Mouse (Mus musculus) cerebellum, adult 2 months (tissue): ENCODE results near the gene Kcna6. TPM values are rescaled to one million over a fixed set of nuclear protein-coding genes. Genes with fewer than 3 reads are reported as not detected.

ENCODE experiments used
- DNase-seq, 2 experiments: peaks; one replicate each; pipeline ENCODE4 v3.0.0; 2021
- H3K27ac ChIP-seq: fragments of 200-500 bp; 2 replicates; pipeline ENCODE4 v1.5.1; 2012; ENCODE audit warnings: low read length, control low read depth, inconsistent platforms; ENCODE audit not compliant: insufficient read depth
- H3K27me3 ChIP-seq: fragments of 200-500 bp; 2 replicates; pipeline ENCODE4 v1.6.1; 2012; ENCODE audit warnings: inconsistent platforms, mild to moderate bottlenecking, low read length, moderate library complexity; ENCODE audit not compliant: control insufficient read depth, insufficient read depth
- H3K4me1 ChIP-seq: fragments of 200-500 bp; 2 replicates; pipeline ENCODE4 v1.6.1; 2011; ENCODE audit warnings: low read length; ENCODE audit not compliant: control insufficient read depth, insufficient read depth
- H3K4me3 ChIP-seq: fragments of 200-500 bp; replicated peaks from 2 replicates; pipeline ENCODE3; 2011; ENCODE audit warnings: mild to moderate bottlenecking, low read depth, low read length, control low read depth; ENCODE audit not compliant: insufficient read depth
- CTCF ChIP-seq: fragments of 200-500 bp; IDR thresholded peaks from 2 replicates; pipeline ENCODE4 v1.5.1; 2011; ENCODE audit warnings: low read depth, mild to moderate bottlenecking, control low read depth, low read length, moderate library complexity, borderline replicate concordance; ENCODE audit not compliant: insufficient read depth
- POLR2A ChIP-seq: fragments of 200-500 bp; IDR thresholded peaks from 2 replicates; pipeline ENCODE4 v1.6.1; 2011; ENCODE audit warnings: low read length, control low read depth, borderline replicate concordance; ENCODE audit not compliant: insufficient read depth
- WGBS: fragments of 180-500 bp; shearing (Covaris S2); methylation state at CpG from one replicate; pipeline ENCODE4 v1.1.7; 2018; 5-methylcytosine and 5-hydroxymethylcytosine counted together
- polyA plus RNA-seq: library from polyadenylated mRNA; depleted of rRNA; stranded (reverse); fragments of >200 nt; gene quantifications from 2 replicates; pipeline ENCODE4 v1.2.3, GENCODE M21; 2012

The Kcna6 gene
- polyA plus RNA-seq, 1 experiment = 47.3 TPM

DNA sequence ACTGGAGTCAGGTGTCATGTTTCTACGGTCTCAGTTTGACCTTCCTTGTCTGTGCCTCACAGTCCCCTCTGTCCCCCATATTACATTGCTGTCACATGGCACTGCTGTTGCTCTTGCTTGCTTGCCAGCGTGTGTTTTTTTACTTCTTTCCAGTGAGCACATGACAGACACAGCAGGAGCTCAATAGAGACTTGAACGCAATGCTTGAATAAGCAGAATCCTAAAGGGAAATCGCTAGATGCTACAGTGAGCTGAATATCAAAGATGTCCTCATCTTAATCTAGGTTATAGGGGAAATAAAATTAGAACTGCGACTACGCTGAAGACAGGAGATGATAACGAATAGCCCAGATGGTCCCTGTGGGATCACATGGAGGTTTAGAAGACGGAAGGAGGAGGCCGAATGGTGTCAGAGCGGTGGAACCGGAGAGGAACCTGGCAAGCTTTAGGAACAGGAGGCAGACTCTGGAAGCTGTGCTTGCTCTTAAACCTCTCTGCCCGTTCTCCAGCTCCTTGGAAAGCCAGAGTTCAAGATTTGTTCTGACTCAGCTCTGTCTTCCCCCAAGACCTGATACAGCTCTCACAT, 29.8 kb upstream of the Kcna6 start:
- TF ChIP-seq CTCF = no peak
- no peak for TF ChIP-seq POLR2A
- WGBS = 16% methylated on average over 12 of the region's 12 CpGs
- peak in 1 of 2 experiments; percentile 39 for DNase-seq
- Histone ChIP-seq H3K27ac (no peak overlapping the region), H3K4me1 (peaks cover 5% of the 10 kb centered on the region; the same call in 1 of the 2 replicates), H3K4me3 (no peak overlapping the region), H3K27me3 (no peaks in the 10 kb centered on the region)

DNA sequence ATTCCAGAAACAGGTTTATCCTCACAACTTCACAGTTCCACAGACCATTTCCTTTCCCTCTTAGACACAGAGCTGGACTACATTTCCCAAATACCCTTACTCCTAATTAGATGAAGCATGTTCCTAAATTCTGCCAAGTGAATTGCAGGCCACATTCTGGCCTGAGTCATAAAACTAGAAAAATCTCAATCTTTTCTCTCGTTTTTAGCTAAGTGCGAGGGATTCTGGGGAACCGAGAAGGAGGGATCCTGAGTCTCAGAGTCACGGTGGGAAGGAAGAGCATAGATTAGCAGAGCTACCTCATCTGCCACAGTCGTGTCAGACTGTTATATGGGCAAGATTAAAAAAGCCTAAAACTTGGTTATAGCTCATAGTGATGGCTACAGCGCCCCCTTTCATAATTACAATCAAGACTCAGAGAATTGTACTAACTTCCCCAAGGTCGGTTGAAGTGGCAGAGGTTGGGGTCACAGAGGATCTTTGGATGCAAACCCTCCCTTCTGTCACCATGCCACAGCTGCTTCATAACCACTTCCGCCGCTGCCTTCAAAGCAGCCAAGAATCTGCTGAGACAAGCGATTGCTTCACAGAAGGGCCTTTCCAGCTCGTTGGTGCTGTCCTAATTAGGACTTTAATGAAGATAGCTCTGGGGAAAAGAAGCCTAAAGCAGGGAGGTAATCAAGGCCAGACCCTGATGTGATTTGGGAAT, 28.6 kb upstream of the Kcna6 start:
- Histone ChIP-seq H3K27me3 (no peaks in the 10 kb centered on the region), H3K4me3 (no peak overlapping the region), H3K4me1 (0 out of 2 replicates have a peak, but pooled peaks cover 3% of the 10 kb centered on the region), H3K27ac (no peak overlapping the region)
- WGBS = 63% methylated on average over 11 of the region's 11 CpGs
- TF ChIP-seq POLR2A (no peak), CTCF (no peak)
- no peak for DNase-seq

DNA sequence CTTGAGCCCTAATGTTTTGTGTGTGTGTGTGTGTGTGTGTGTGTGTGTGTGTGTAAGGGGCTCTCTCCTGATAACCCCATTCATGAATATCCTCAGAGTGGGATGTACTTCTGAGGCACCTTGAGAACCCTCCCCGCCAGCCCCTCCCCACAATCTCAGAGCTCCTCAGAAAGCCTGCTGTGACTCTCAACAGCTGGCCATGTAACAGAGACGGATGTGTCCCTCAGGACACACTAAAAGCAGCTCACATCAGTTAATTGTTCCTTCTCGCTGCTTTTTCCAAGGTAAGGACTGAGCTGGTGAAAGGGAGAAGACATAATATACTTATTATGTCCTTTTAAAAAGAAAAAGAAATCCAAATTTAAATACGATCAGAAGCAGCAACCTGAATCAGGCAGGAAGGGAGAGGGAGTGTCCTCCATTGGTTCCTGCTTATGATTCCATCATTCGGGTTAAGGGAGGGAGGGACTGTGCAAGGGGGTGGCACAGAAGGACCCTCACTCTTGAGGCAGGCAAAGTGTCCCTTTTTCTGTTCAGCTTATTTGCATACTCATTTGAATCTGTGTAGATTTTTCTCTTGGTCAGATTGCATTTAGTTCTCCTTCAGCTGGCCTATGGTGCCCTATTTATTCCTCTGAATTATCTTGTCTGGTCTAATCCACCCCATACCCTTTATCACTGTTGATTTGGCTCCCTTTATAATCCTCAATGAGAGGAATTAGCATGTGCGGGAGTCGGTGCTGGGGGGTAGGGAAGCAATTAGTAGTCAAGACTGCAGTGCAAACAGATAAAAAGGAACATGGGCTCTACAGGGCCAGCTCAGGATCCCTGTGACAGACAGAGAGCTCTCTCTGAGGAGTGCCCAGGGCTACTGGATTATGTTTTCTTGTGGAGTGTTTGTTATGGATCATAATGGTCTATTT, 27.4 kb upstream of the Kcna6 start:
- WGBS = 56% methylated on average over 7 of the region's 7 CpGs
- no peak overlapping the region for H3K4me3 ChIP-seq

DNA sequence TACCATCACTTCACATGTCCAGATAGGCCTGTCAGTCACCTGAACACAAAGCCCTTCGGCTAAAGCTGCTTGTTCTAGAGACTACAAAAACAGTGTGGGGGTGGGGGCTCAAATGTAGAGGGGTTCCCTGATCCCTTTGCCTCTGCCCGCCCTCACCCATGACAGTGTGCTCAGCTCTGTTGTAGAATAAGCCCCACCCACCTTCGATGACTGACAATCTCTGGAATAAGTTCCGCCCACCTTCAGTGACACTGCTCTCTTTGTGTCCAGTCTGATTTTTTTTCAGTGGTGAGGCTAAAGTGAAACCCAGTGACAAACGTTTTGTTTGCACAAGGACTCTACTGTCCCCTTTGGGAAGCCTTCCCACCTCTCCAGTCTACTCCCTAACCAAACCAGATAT, 26.1 kb upstream of the Kcna6 start:
- TF ChIP-seq POLR2A (no peak), CTCF (no peak)
- 61% methylated on average over 5 of the region's 5 CpGs for WGBS
- peak in 1 of 2 experiments; percentile 33 for DNase-seq
- 0 out of 2 replicates have a peak, but pooled peaks cover 3% of the 10 kb centered on the region for H3K4me1 ChIP-seq
- H3K4me3 ChIP-seq = no peak overlapping the region
- no peak overlapping the region for H3K27ac ChIP-seq
- no peaks in the 10 kb centered on the region for H3K27me3 ChIP-seq

More for the DNA sequence above, 27.4 kb upstream of the Kcna6 start:
- Histone ChIP-seq H3K4me1 (0 out of 2 replicates have a peak, but pooled peaks cover 3% of the 10 kb centered on the region), H3K27me3 (no peaks in the 10 kb centered on the region), H3K27ac (no peak overlapping the region)
- no peak for DNase-seq
- TF ChIP-seq CTCF (no peak), POLR2A (no peak)

DNA sequence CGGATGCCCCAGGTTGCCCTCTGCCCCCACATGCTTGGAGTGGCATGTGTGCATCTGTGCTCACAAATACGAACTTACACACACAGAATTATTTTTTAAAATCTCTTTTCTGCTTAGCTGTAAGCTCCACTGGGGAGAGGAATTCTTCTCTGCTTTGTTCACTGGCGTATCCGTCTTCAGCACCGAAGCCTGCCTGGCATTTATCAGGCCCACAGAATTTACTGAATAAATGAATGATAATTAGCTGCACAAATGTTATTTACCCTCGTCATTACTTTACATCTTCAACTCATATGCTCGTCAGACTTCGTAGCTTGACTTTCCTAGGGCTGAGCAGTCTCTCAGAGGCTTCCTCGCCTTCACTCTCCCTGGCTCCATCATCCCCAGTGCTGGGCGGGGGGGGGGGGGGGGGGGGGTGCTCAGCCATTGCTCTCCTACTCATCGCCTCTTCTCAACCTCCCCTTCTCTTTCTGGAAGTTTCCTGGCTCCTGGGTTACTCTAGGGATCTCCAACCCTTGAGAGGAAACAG, 24.2 kb upstream of the Kcna6 start:
- no peak for DNase-seq
- no peak overlapping the region for H3K27ac ChIP-seq
- no peaks in the 10 kb centered on the region for H3K4me1 ChIP-seq
- WGBS = 57% methylated on average over 11 of the region's 11 CpGs
- no peak for TF ChIP-seq POLR2A
- TF ChIP-seq CTCF = no peak
- H3K4me3 ChIP-seq = no peak overlapping the region
- H3K27me3 ChIP-seq = no peaks in the 10 kb centered on the region

DNA sequence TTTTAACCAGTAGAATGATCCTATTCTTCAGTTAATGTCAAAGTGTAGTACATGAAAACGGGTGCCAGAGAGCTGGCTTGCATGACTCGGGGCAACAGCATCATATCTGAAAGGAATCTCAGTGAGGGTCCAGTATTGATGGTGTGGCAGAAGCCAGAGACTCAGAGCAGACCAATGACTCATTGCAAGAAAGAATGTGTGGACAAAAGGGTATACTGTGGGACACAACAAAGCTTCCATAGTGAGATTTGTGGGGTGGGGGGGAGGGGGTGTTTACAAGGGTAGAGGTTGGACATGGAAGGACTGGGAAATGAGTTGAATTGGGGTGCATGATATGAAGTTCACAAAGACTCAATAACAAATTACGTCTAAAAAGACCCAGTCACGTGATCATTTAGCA, 20.9 kb upstream of the Kcna6 start:
- WGBS = 74% methylated on average over 4 of the region's 4 CpGs
- no peaks in the 10 kb centered on the region for H3K4me1 ChIP-seq
- no peak for DNase-seq
- H3K27ac ChIP-seq = no peak overlapping the region
- no peak for TF ChIP-seq POLR2A
- TF ChIP-seq CTCF = no peak
- no peak overlapping the region for H3K4me3 ChIP-seq
- H3K27me3 ChIP-seq = no peaks in the 10 kb centered on the region

DNA sequence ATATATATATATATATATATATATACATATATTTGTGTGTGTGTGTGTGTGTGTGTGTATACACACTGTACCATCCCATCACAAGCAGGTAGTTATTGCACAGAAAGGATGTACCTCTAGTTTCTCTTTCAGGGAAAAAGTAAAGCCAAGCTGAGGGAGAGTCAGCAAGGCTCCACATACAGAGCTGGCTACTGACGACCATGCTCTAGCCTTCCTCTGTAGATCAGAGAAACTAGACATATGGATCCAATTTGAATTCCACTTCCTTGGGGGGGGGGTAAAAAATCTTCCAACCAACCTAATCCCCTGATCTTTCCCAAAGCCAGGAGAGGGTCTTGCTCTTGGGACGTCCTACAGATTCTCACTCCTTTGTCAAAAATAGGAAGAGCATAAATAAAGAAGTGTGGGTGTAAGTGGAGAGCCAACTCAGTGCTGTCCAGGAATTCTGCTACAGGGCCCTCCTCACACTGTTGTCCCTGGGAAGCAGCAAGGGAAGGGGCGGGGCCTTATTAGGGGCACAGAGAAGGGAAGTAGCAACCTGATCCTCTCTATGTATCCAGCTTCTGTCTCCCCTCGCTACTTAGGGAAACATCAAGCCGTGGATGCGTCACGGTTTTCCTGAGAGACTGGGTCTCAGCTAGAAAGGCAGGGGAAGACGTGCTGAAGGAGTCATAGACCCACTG, 15.4 kb upstream of the Kcna6 start:
- Histone ChIP-seq H3K4me3 (no peak overlapping the region), H3K27me3 (no peaks in the 10 kb centered on the region), H3K27ac (no peak overlapping the region), H3K4me1 (no peaks in the 10 kb centered on the region)
- TF ChIP-seq POLR2A (no peak), CTCF (no peak)
- 47% methylated on average over 8 of the region's 8 CpGs for whole genome bisulfite sequencing
- no peak for DNase-seq
